Mouse (Mus musculus) mature B cell (primary cell): Measurements from ENCODE around the gene Kmt2c.

ENCODE experiments used
- in situ Hi-C: fragments of 300-500 bp; cut with MboI; formaldehyde crosslinking; loops from 2 replicates; pipeline ENCODE4 v1.14.3; 2019

Kmt2c gene

GRCm38 (mm10) chr5:25222752-25223702 is 275.6 kb downstream of the Kmt2c start, which contains the start of gene E130116L18Rik:
Gene E130116L18Rik, minus strand, starts transcription at chr5:25223153.
- in situ Hi-C loops, result no loop called here
